Mouse (Mus musculus) midbrain, embryonic 12.5 days (tissue): Measurements from ENCODE around the gene Rab39. TPM values are rescaled to one million over a fixed set of nuclear protein-coding genes. Genes with fewer than 3 reads are reported as not detected.

Source experiments
- ATAC-seq: fragments of 200-750 bp; cut with Nextera tagmentation; 2 replicates; pipeline ENCODE4 v1.8.0; 2017; ENCODE audit warnings: low read depth, moderate TSS enrichment, moderate library complexity; ENCODE audit not compliant: low FRiP score
- H3K27ac ChIP-seq: fragments of 300-500 bp; sonication (generic); replicated peaks from 2 replicates; pipeline ENCODE4 v1.5.1; 2016; ENCODE audit warnings: mild to moderate bottlenecking
- H3K27me3 ChIP-seq: fragments of 300-500 bp; sonication (generic); 2 replicates; pipeline ENCODE4 v1.6.1; 2016; ENCODE audit warnings: mild to moderate bottlenecking
- H3K36me3 ChIP-seq: fragments of 300-500 bp; sonication (generic); 2 replicates; pipeline ENCODE4 v1.6.1; 2016
- H3K4me1 ChIP-seq: fragments of 300-500 bp; sonication (generic); 2 replicates; pipeline ENCODE4 v1.6.1; 2016
- H3K4me2 ChIP-seq: fragments of 300-500 bp; sonication (generic); replicated peaks from 2 replicates; pipeline ENCODE4 v1.6.1; 2016; ENCODE audit warnings: mild to moderate bottlenecking, moderate library complexity
- H3K4me3 ChIP-seq: fragments of 300-500 bp; sonication (generic); 2 replicates; pipeline ENCODE4 v1.5.1; 2016; ENCODE audit warnings: mild to moderate bottlenecking
- H3K9ac ChIP-seq: fragments of 300-500 bp; sonication (generic); replicated peaks from 2 replicates; pipeline ENCODE4 v1.6.1; 2016; ENCODE audit warnings: mild to moderate bottlenecking, moderate library complexity
- H3K9me3 ChIP-seq: fragments of 300-500 bp; sonication (generic); 2 replicates; pipeline ENCODE4 v1.6.1; 2016; ENCODE audit warnings: mild to moderate bottlenecking
- WGBS: fragments of 180-500 bp; shearing (Covaris S2); methylation state at CpG from one replicate; pipeline ENCODE4 v1.1.7; 2016; 5-methylcytosine and 5-hydroxymethylcytosine counted together
- polyA plus RNA-seq: library from polyadenylated mRNA; unstranded; fragments of >200 nt; fragmentation: Nextera tagmentation; extraction: Ambion mirVana; gene quantifications from 2 replicates; pipeline ENCODE4 v1.2.1, GENCODE M21; 2016

Gene Rab39
- polyA plus RNA-seq, 1 experiment from 2014 or later, result 4.9 TPM

GRCm38 (mm10) chr9:53676921-53677320, 29.1 kb downstream of the Rab39 start:
- Histone ChIP-seq H3K9me3 (no peaks in the 10 kb centered on the region), H3K4me2 (no peak overlapping the region), H3K36me3 (no peaks in the 10 kb centered on the region), H3K27ac (no peak overlapping the region), H3K4me3 (no peak overlapping the region), H3K27me3 (no peaks in the 10 kb centered on the region), H3K9ac (no peak overlapping the region), H3K4me1 (no peaks in the 10 kb centered on the region)
- 71% methylated on average over 4 of the region's 4 CpGs for WGBS
- ATAC-seq, result no peak

- no peak overlapping the region for H3K4me2 ChIP-seq
- no peak overlapping the region for H3K9ac ChIP-seq
- H3K36me3 ChIP-seq, result no peaks in the 10 kb centered on the region
- ATAC-seq, result no peak
- no peaks in the 10 kb centered on the region for H3K9me3 ChIP-seq
- no peak overlapping the region for H3K4me3 ChIP-seq
- no peaks in the 10 kb centered on the region for H3K27me3 ChIP-seq
- H3K27ac ChIP-seq, result no peak overlapping the region
- 9% methylated on average over 3 of the region's 3 CpGs for WGBS
- H3K4me1 ChIP-seq, result no peaks in the 10 kb centered on the region
Measured at GRCm38 (mm10) chr9:53673571-53673970, 32.5 kb downstream of the Rab39 start.

- Histone ChIP-seq H3K27me3 (no peaks in the 10 kb centered on the region), H3K9me3 (no peaks in the 10 kb centered on the region), H3K4me2 (no peak within 1 kb of the TSS), H3K9ac (no peak within 1 kb of the TSS), H3K4me3 (no peak within 1 kb of the TSS), H3K36me3 (no peaks in the 10 kb centered on the region), H3K4me1 (peaks cover 21% of the 10 kb centered on the region), H3K27ac (no peak within 1 kb of the TSS)
- no peak for ATAC-seq
- WGBS, result 57% methylated on average over 5 of the region's 5 CpGs
Measured at GRCm38 (mm10) chr9:53669680-53670219, 36.3 kb downstream of the Rab39 start, which contains the start of gene Cul5. Gene Cul5 (minus strand): TSS chr9:53670014.

GRCm38 (mm10) chr9:53667020-53667669, 38.9 kb downstream of the Rab39 start:
- under 1% methylated on average over 74 of the region's 74 CpGs for WGBS
- H3K4me2 ChIP-seq, result peak overlapping the region; percentile 85
- H3K4me3 ChIP-seq, result peak overlapping the region; percentile 92
- peaks cover 26% of the 10 kb centered on the region for H3K4me1 ChIP-seq
- H3K27me3 ChIP-seq, result no peaks in the 10 kb centered on the region
- H3K9me3 ChIP-seq, result no peaks in the 10 kb centered on the region
- H3K9ac ChIP-seq, result peak overlapping the region; percentile 96
- no peaks in the 10 kb centered on the region for H3K36me3 ChIP-seq
- peak overlapping the region; percentile 98 for H3K27ac ChIP-seq
- peak; percentile 98 for ATAC-seq

- H3K36me3 ChIP-seq, result no peaks in the 10 kb centered on the region
- peak overlapping the region; percentile 98 for H3K27ac ChIP-seq
- peak overlapping the region; percentile 85 for H3K4me2 ChIP-seq
- WGBS, result under 1% methylated on average over 28 of the region's 28 CpGs
- H3K27me3 ChIP-seq, result no peaks in the 10 kb centered on the region
- ATAC-seq, result peak; percentile 51
- H3K9ac ChIP-seq, result peak overlapping the region; percentile 96
- peak overlapping the region; percentile 92 for H3K4me3 ChIP-seq
- peaks cover 26% of the 10 kb centered on the region for H3K4me1 ChIP-seq
- H3K9me3 ChIP-seq, result no peaks in the 10 kb centered on the region
Measured at GRCm38 (mm10) chr9:53666665-53667019, 39.4 kb downstream of the Rab39 start.

GRCm38 (mm10) chr9:53665428-53665827, 40.6 kb downstream of the Rab39 start:
- Histone ChIP-seq H3K9ac (no peak overlapping the region), H3K9me3 (no peaks in the 10 kb centered on the region), H3K27me3 (no peaks in the 10 kb centered on the region), H3K4me3 (peak overlapping the region; percentile 92), H3K27ac (no peak overlapping the region), H3K36me3 (no peaks in the 10 kb centered on the region), H3K4me2 (peak overlapping the region; percentile 85), H3K4me1 (peaks cover 26% of the 10 kb centered on the region)
- ATAC-seq, result no peak

- Histone ChIP-seq H3K27ac (no peak overlapping the region), H3K9me3 (no peaks in the 10 kb centered on the region), H3K4me2 (peak overlapping the region; percentile 85), H3K27me3 (no peaks in the 10 kb centered on the region), H3K4me3 (no peak overlapping the region), H3K36me3 (no peaks in the 10 kb centered on the region), H3K4me1 (peaks cover 26% of the 10 kb centered on the region), H3K9ac (no peak overlapping the region; the same call in 1 of the 2 replicates)
- 83% methylated on average over 2 of the region's 2 CpGs for WGBS
- no peak for ATAC-seq
Measured at GRCm38 (mm10) chr9:53664819-53665218, 41.2 kb downstream of the Rab39 start.

GRCm38 (mm10) chr9:53634796-53635195, 71.2 kb downstream of the Rab39 start:
- H3K4me3 ChIP-seq, result no peak overlapping the region
- H3K9ac ChIP-seq, result no peak overlapping the region
- H3K4me2 ChIP-seq, result no peak overlapping the region
- H3K27ac ChIP-seq, result no peak overlapping the region
- WGBS, result 93% methylated on average over 6 of the region's 6 CpGs
- no peaks in the 10 kb centered on the region for H3K27me3 ChIP-seq
- no peaks in the 10 kb centered on the region for H3K4me1 ChIP-seq
- peaks cover 76% of the 10 kb centered on the region for H3K36me3 ChIP-seq
- H3K9me3 ChIP-seq, result no peaks in the 10 kb centered on the region
- no peak for ATAC-seq

Other genes starting within 250 kb of the Rab39 start
- 18.2 and 18.8 TPM in 2 replicates for gene Atm, start 169.5 kb downstream of the Rab39 start, polyA plus RNA-seq
- gene Npat, start 169.2 kb downstream of the Rab39 start, polyA plus RNA-seq, result 18.1 and 18.9 TPM in 2 replicates
- gene Acat1, start 95.8 kb downstream of the Rab39 start, polyA plus RNA-seq, result 60.3 and 62.0 TPM in 2 replicates
- 48.9 and 51.2 TPM in 2 replicates for gene Cul5, start 36.2 kb downstream of the Rab39 start, polyA plus RNA-seq
- 2.8 and 3.0 TPM in 2 replicates for gene Slc35f2, start 65.3 kb upstream of the Rab39 start, polyA plus RNA-seq
- gene Sln, start 143.9 kb upstream of the Rab39 start, polyA plus RNA-seq, result 0.24 TPM in 1 of 2 replicates, not detected in the other